In genomic region chr15:78927788-78928457, GRCm38 (mm10) we compare ENCODE assay signal across 8 mouse cellular contexts. TPM values are rescaled to one million over a fixed set of nuclear protein-coding genes. Genes with fewer than 3 reads are reported as not detected.
DNase-seq lines count a peak whose midpoint lies in the region; ATAC-seq and TF ChIP-seq lines count a peak whose summit lies in the region.

No protein-coding gene starts in this region.

- no peaks in the 10 kb centered on the region for H3K27me3 ChIP-seq in embryonic facial prominence, embryonic 14.5 days (replicated peaks; ENCODE audit: control insufficient read depth, insufficient read depth, low read length)
- H3K27me3 ChIP-seq in heart, embryonic 14.5 days (ENCODE audit: control insufficient read depth, insufficient read depth, low read length): no peaks in the 10 kb centered on the region
- no peaks in the 10 kb centered on the region for H3K27me3 ChIP-seq in kidney, postnatal 0 days (ENCODE audit: insufficient read depth, low read length)

- H3K4me1 ChIP-seq in embryonic facial prominence, embryonic 14.5 days (ENCODE audit: control insufficient read depth, insufficient read depth, low read length): peaks cover 28% of the 10 kb centered on the region
- H3K4me1 ChIP-seq in heart, embryonic 14.5 days (ENCODE audit: control insufficient read depth in 2 of 2, insufficient read depth in 2 of 2, low read length in 2 of 2): peaks cover 32 to 41% of the 10 kb centered on the region in 2 experiments
- H3K4me1 ChIP-seq in kidney, postnatal 0 days (replicated peaks; ENCODE audit: insufficient read depth, low read length): peaks cover 25% of the 10 kb centered on the region

- peak overlapping the region; percentile 94 for H3K4me2 ChIP-seq in embryonic facial prominence, embryonic 14.5 days (ENCODE audit: low read depth, low read length)
- H3K4me2 ChIP-seq in heart, embryonic 14.5 days (ENCODE audit: low read length): peak overlapping the region; percentile 89
- H3K4me2 ChIP-seq in kidney, postnatal 0 days (ENCODE audit: low read length): peak overlapping the region; percentile 70

- no peaks in the 10 kb centered on the region for H3K9me3 ChIP-seq in embryonic facial prominence, embryonic 14.5 days (ENCODE audit: control insufficient read depth, low read length)
- H3K9me3 ChIP-seq in heart, embryonic 14.5 days (ENCODE audit: control insufficient read depth, low read length): no peaks in the 10 kb centered on the region
- no peaks in the 10 kb centered on the region for H3K9me3 ChIP-seq in kidney, postnatal 0 days (replicated peaks; ENCODE audit: low read length)

- H3K4me3 ChIP-seq in embryonic facial prominence, embryonic 14.5 days (ENCODE audit: low read depth, low read length): peak overlapping the region; percentile 45
- H3K4me3 ChIP-seq in heart, embryonic 14.5 days (ENCODE audit: control insufficient read depth in 1 of 2, insufficient read depth in 1 of 2, low read depth in 1 of 2, low read length in 2 of 2): peak overlapping the region; percentile 53 to 72
- H3K4me3 ChIP-seq in kidney, postnatal 0 days (replicated peaks; ENCODE audit: low read depth, low read length): peak overlapping the region; percentile 39

- under 1% methylated on average over 21 of the region's 35 CpGs for WGBS in embryonic facial prominence, embryonic 14.5 days
- WGBS in heart, embryonic 14.5 days: under 1% methylated on average over 28 of the region's 35 CpGs
- WGBS in kidney, postnatal 0 days: under 1% methylated on average over 31 of the region's 35 CpGs

- DNase-seq in layer of hippocampus, adult 9-11 months: peak; percentile 63
- DNase-seq in layer of hippocampus, postnatal 14 days (ENCODE audit: low spot score in 2 of 2): no peak
- DNase-seq in embryonic facial prominence, embryonic 14.5 days (ENCODE audit: low spot score): peak; percentile 96
- peak; percentile 96 for DNase-seq in kidney, postnatal 0 days (ENCODE audit: low spot score)
- peak; percentile 83 for DNase-seq in lung, postnatal 25 days (ENCODE audit: low spot score)
- peak; percentile 48 for DNase-seq in ovary, postnatal 14 days (ENCODE audit: low spot score)
- DNase-seq in thymus, postnatal 14 days: peak; percentile 93

- peaks cover 23% of the 10 kb centered on the region for H3K36me3 ChIP-seq in embryonic facial prominence, embryonic 14.5 days (ENCODE audit: control insufficient read depth, insufficient read depth, low read length)
- H3K36me3 ChIP-seq in heart, embryonic 14.5 days (ENCODE audit: control insufficient read depth, insufficient read depth, low read length): peaks cover 22% of the 10 kb centered on the region
- H3K36me3 ChIP-seq in kidney, postnatal 0 days (ENCODE audit: insufficient read depth, low read length): no peaks in the 10 kb centered on the region

- no peak for TF ChIP-seq CTCF in kidney, postnatal 0 days (IDR thresholded peaks at IDR 0.05; ENCODE audit: low read depth)

- peak overlapping the region; percentile 66 for H3K9ac ChIP-seq in embryonic facial prominence, embryonic 14.5 days (ENCODE audit: low read depth, low read length)
- peak overlapping the region; percentile 80 for H3K9ac ChIP-seq in heart, embryonic 14.5 days (ENCODE audit: low read length)
- H3K9ac ChIP-seq in kidney, postnatal 0 days (ENCODE audit: low read depth, low read length): peak overlapping the region; percentile 58; the same call in 1 of the 2 replicates

- peak; percentile 69 for ATAC-seq in embryonic facial prominence, embryonic 14.5 days (ENCODE audit: low read depth)
- peak; percentile 23; the same call in 1 of the 2 replicates for ATAC-seq in heart, embryonic 14.5 days (ENCODE audit: insufficient number of reproducible peaks, insufficient read depth, low FRiP score, low read depth)
- peak; percentile 41 for ATAC-seq in kidney, postnatal 0 days (replicated peaks; ENCODE audit: low FRiP score, low read depth)

- H3K27ac ChIP-seq in embryonic facial prominence, embryonic 14.5 days (replicated peaks; ENCODE audit: low read depth, low read length): peak overlapping the region; percentile 91
- H3K27ac ChIP-seq in heart, embryonic 14.5 days (replicated peaks in 1 of 2; ENCODE audit: control insufficient read depth in 1 of 2, insufficient read depth in 1 of 2, low read depth in 2 of 2, low read length in 2 of 2): peak overlapping the region; percentile 93 to 98
- H3K27ac ChIP-seq in kidney, postnatal 0 days: peak overlapping the region; percentile 86

RNA-seq across cellular contexts. Expression of gene Lgals1, which starts 1.4 kb away (rescaled TPM):
- total RNA-seq in layer of hippocampus, postnatal 14 days (2021): 10 to 100 TPM; 15.3 to 27.0 TPM
- 2,628 and 2,877 TPM in 2 replicates for polyA plus RNA-seq in embryonic facial prominence, embryonic 14.5 days (2014; fragmentation: Nextera tagmentation; extraction: Ambion mirVana)
- 708 and 842 TPM in 2 replicates for polyA plus RNA-seq in heart, embryonic 14.5 days (2014; fragmentation: Nextera tagmentation; extraction: Ambion mirVana)
- 576 and 592 TPM in 2 replicates for polyA plus RNA-seq in kidney, postnatal 0 days (2015; fragmentation: Nextera tagmentation; extraction: Ambion mirVana)

RNA-seq across cellular contexts. Expression of gene Nol12, which starts 6.8 kb away (rescaled TPM):
- 10 to 100 TPM; 35.9 to 36.1 TPM for total RNA-seq in layer of hippocampus, postnatal 14 days (2021)
- polyA plus RNA-seq in embryonic facial prominence, embryonic 14.5 days (2014; fragmentation: Nextera tagmentation; extraction: Ambion mirVana): 51.1 and 54.3 TPM in 2 replicates
- polyA plus RNA-seq in heart, embryonic 14.5 days (2014; fragmentation: Nextera tagmentation; extraction: Ambion mirVana): 30.5 and 32.6 TPM in 2 replicates
- 43.8 and 46.8 TPM in 2 replicates for polyA plus RNA-seq in kidney, postnatal 0 days (2015; fragmentation: Nextera tagmentation; extraction: Ambion mirVana)

RNA-seq across cellular contexts. Expression of gene Pdxp, which starts 14.2 kb away (rescaled TPM):
- total RNA-seq in layer of hippocampus, postnatal 14 days (2021): 100 to 1,000 TPM; 141 to 146 TPM
- polyA plus RNA-seq in embryonic facial prominence, embryonic 14.5 days (2014; fragmentation: Nextera tagmentation; extraction: Ambion mirVana): 19.6 and 21.0 TPM in 2 replicates
- polyA plus RNA-seq in heart, embryonic 14.5 days (2014; fragmentation: Nextera tagmentation; extraction: Ambion mirVana): 26.2 and 26.6 TPM in 2 replicates
- 7.1 and 7.8 TPM in 2 replicates for polyA plus RNA-seq in kidney, postnatal 0 days (2015; fragmentation: Nextera tagmentation; extraction: Ambion mirVana)

RNA-seq across cellular contexts. Expression of gene Triobp, which starts 19.6 kb away (rescaled TPM):
- 10 to 100 TPM; 19.3 to 21.1 TPM for total RNA-seq in layer of hippocampus, postnatal 14 days (2021)
- polyA plus RNA-seq in embryonic facial prominence, embryonic 14.5 days (2014; fragmentation: Nextera tagmentation; extraction: Ambion mirVana): 46.2 and 47.4 TPM in 2 replicates
- polyA plus RNA-seq in heart, embryonic 14.5 days (2014; fragmentation: Nextera tagmentation; extraction: Ambion mirVana): 34.9 and 41.1 TPM in 2 replicates
- 30.5 and 33.0 TPM in 2 replicates for polyA plus RNA-seq in kidney, postnatal 0 days (2015; fragmentation: Nextera tagmentation; extraction: Ambion mirVana)

RNA-seq across cellular contexts. Expression of gene Sh3bp1, which starts 28.4 kb away (rescaled TPM):
- total RNA-seq in layer of hippocampus, postnatal 14 days (2021): 10 to 100 TPM; 16.1 to 16.8 TPM
- polyA plus RNA-seq in embryonic facial prominence, embryonic 14.5 days (2014; fragmentation: Nextera tagmentation; extraction: Ambion mirVana): 40.8 and 44.1 TPM in 2 replicates
- polyA plus RNA-seq in heart, embryonic 14.5 days (2014; fragmentation: Nextera tagmentation; extraction: Ambion mirVana): 13.6 and 14.5 TPM in 2 replicates
- polyA plus RNA-seq in kidney, postnatal 0 days (2015; fragmentation: Nextera tagmentation; extraction: Ambion mirVana): 19.6 and 24.6 TPM in 2 replicates

Comparison
In these comparisons a context has a peak if more than half of its experiments do, and no peak if none do; other contexts are left out.
1. DNase-seq: peak in layer of hippocampus, adult 9-11 months (single experiment), embryonic facial prominence, embryonic 14.5 days (single experiment), kidney, postnatal 0 days (single experiment), lung, postnatal 25 days (single experiment), ovary, postnatal 14 days (single experiment) and thymus, postnatal 14 days (single experiment); none in layer of hippocampus, postnatal 14 days (0 of 2).
2. Peak in every context shown above with its lines, with median percentiles within 50 percentile points of each other: ATAC-seq, H3K27ac ChIP-seq, H3K4me2 ChIP-seq, H3K4me3 ChIP-seq and H3K9ac ChIP-seq.